Mouse (Mus musculus) CH12.LX (cell line): Measurements from ENCODE around the gene Nlgn1. TPM values are rescaled to one million over a fixed set of nuclear protein-coding genes. Genes with fewer than 3 reads are reported as not detected.

Source experiments
- DNase-seq: peaks from one replicate; pipeline ENCODE4 v3.0.0-alpha.2; 2013; ENCODE audit errors: extremely low read depth
- H3K27ac ChIP-seq: 2 replicates; pipeline ENCODE4 v1.5.1; 2012; ENCODE audit warnings: low read depth, mild to moderate bottlenecking, control low read depth, moderate library complexity; ENCODE audit not compliant: insufficient read depth
- H3K27me3 ChIP-seq: replicated peaks from 2 replicates; pipeline ENCODE3; 2012; ENCODE audit warnings: inconsistent platforms
- H3K36me3 ChIP-seq, 2 experiments: replicated peaks in 1 of 2; 2 replicates each; pipeline versions ENCODE3 to v1.6.1; 2012; ENCODE audit warnings: inconsistent platforms in 1 of 2, low read length in 1 of 2, mild to moderate bottlenecking in 1 of 2, mixed read lengths in 1 of 2, moderate library complexity in 1 of 2; ENCODE audit not compliant: control insufficient read depth in 1 of 2, insufficient read depth in 1 of 2
- H3K4me1 ChIP-seq, 2 experiments: 2 replicates each; pipeline ENCODE4 v1.6.1; 2012; ENCODE audit warnings: inconsistent platforms in 1 of 2, moderate library complexity in 1 of 2; ENCODE audit not compliant: insufficient read depth in 2 of 2, control insufficient read depth in 1 of 2
- H3K4me2 ChIP-seq: 2 replicates; pipeline ENCODE4 v1.6.1; 2012; ENCODE audit warnings: low read depth, mild to moderate bottlenecking, control low read depth; ENCODE audit not compliant: poor library complexity, insufficient read depth, severe bottlenecking
- H3K4me3 ChIP-seq, 3 experiments: fragments of 150-350 bp in 1 of 3; sonication (generic) in 1 of 3; replicated peaks in 1 of 3; 2 replicates each; pipeline versions ENCODE3 to v1.5.1; 2011 to 2012; ENCODE audit warnings: low read depth in 2 of 3, low read length in 2 of 3, mild to moderate bottlenecking in 2 of 3, moderate library complexity in 2 of 3, control low read depth in 1 of 3, improper control_type of control experiment in 1 of 3, inconsistent platforms in 1 of 3, mixed read lengths in 1 of 3; ENCODE audit not compliant: poor library complexity in 1 of 3
- H3K79me2 ChIP-seq: replicated peaks from 2 replicates; pipeline ENCODE4 v1.6.1; 2012; ENCODE audit warnings: mild to moderate bottlenecking, moderate library complexity; ENCODE audit not compliant: control insufficient read depth, poor library complexity, insufficient read depth, severe bottlenecking; ENCODE audit errors: extremely low read depth
- H3K9ac ChIP-seq: 2 replicates; pipeline ENCODE4 v1.6.1; 2012; ENCODE audit warnings: low read depth, mild to moderate bottlenecking, control low read depth, moderate library complexity; ENCODE audit not compliant: insufficient read depth
- H3K9me3 ChIP-seq: replicated peaks from 2 replicates; pipeline ENCODE3; 2012; ENCODE audit warnings: low read length, inconsistent platforms, mixed read lengths
- CHD1 ChIP-seq: IDR thresholded peaks from 2 replicates; pipeline ENCODE4 v1.6.1; 2012; ENCODE audit warnings: low read depth, low read length, improper control_type of control experiment, inconsistent platforms
- ELF1 ChIP-seq: IDR thresholded peaks from 2 replicates; pipeline ENCODE4 v1.6.1; 2014; ENCODE audit warnings: low read depth, mild to moderate bottlenecking, inconsistent platforms, low read length, improper control_type of control experiment
- HCFC1 ChIP-seq: IDR thresholded peaks from 2 replicates; pipeline ENCODE4 v1.6.1; 2012; ENCODE audit warnings: low read depth, mild to moderate bottlenecking, inconsistent platforms, low read length, improper control_type of control experiment
- JUN ChIP-seq: IDR thresholded peaks from 2 replicates; pipeline ENCODE4 v1.6.1; 2011; ENCODE audit warnings: low read depth, mild to moderate bottlenecking, low read length, improper control_type of control experiment, moderate library complexity; ENCODE audit not compliant: insufficient read depth
- JUND ChIP-seq: conservative IDR thresholded peaks from 2 replicates; pipeline ENCODE4 v1.6.1; 2011; ENCODE audit warnings: low read depth, low read length, improper control_type of control experiment
- MAFK ChIP-seq: IDR thresholded peaks from 2 replicates; pipeline ENCODE4 v1.6.1; 2011; ENCODE audit warnings: low read length, improper control_type of control experiment; ENCODE audit not compliant: insufficient replicate concordance
- MAX ChIP-seq: IDR thresholded peaks from 2 replicates; pipeline ENCODE4 v1.6.1; 2011; ENCODE audit warnings: low read length, improper control_type of control experiment
- MAZ ChIP-seq: IDR thresholded peaks from 2 replicates; pipeline ENCODE4 v1.6.1; 2012; ENCODE audit warnings: low read depth, mild to moderate bottlenecking, inconsistent platforms, low read length, improper control_type of control experiment, moderate library complexity
- MEF2A ChIP-seq: IDR thresholded peaks from 2 replicates; pipeline ENCODE4 v1.6.1; 2014; ENCODE audit warnings: low read depth, mild to moderate bottlenecking, inconsistent platforms, low read length, improper control_type of control experiment, borderline replicate concordance
- MXI1 ChIP-seq: IDR thresholded peaks from 2 replicates; pipeline ENCODE4 v1.6.1; 2011; ENCODE audit warnings: mild to moderate bottlenecking, low read depth, low read length, improper control_type of control experiment
- MYC ChIP-seq: IDR thresholded peaks from 2 replicates; pipeline ENCODE4 v1.6.1; 2011; ENCODE audit warnings: low read depth, mild to moderate bottlenecking, improper control_type of control experiment, low read length
- NELFE ChIP-seq: IDR thresholded peaks from 2 replicates; pipeline ENCODE4 v1.6.1; 2011; ENCODE audit warnings: low read depth, low read length, improper control_type of control experiment
- POLR2AphosphoS2 ChIP-seq: IDR thresholded peaks from 2 replicates; pipeline ENCODE4 v1.6.1; 2011; ENCODE audit warnings: low read depth, low read length, improper control_type of control experiment
- RAD21 ChIP-seq: IDR thresholded peaks from 2 replicates; pipeline ENCODE4 v1.6.1; 2011; ENCODE audit warnings: low read depth, mild to moderate bottlenecking, low read length, improper control_type of control experiment, moderate library complexity
- RCOR1 ChIP-seq: conservative IDR thresholded peaks from 2 replicates; pipeline ENCODE4 v1.6.1; 2012; ENCODE audit warnings: low read depth, mild to moderate bottlenecking, inconsistent platforms, low read length, improper control_type of control experiment
- SIN3A ChIP-seq: IDR thresholded peaks from 2 replicates; pipeline ENCODE4 v1.6.1; 2012; ENCODE audit warnings: low read length, improper control_type of control experiment, inconsistent platforms
- SMC3 ChIP-seq: IDR thresholded peaks from 2 replicates; pipeline ENCODE4 v1.6.1; 2011; ENCODE audit warnings: low read depth, low read length, improper control_type of control experiment
- USF2 ChIP-seq: conservative IDR thresholded peaks from 2 replicates; pipeline ENCODE4 v1.6.1; 2011; ENCODE audit warnings: low read depth, low read length, improper control_type of control experiment
- ZC3H11A ChIP-seq: IDR thresholded peaks from 2 replicates; pipeline ENCODE4 v1.6.1; 2012; ENCODE audit warnings: low read depth, mild to moderate bottlenecking, inconsistent platforms, low read length, improper control_type of control experiment
- ZKSCAN1 ChIP-seq: IDR thresholded peaks from 2 replicates; pipeline ENCODE4 v1.6.1; 2012; ENCODE audit warnings: low read depth, inconsistent platforms, low read length, improper control_type of control experiment, borderline replicate concordance
- ZMIZ1 ChIP-seq: IDR thresholded peaks from 2 replicates; pipeline ENCODE4 v1.6.1; 2012; ENCODE audit warnings: low read depth, mild to moderate bottlenecking, inconsistent platforms, low read length, improper control_type of control experiment
- ZNF384 ChIP-seq: IDR thresholded peaks from 2 replicates; pipeline ENCODE4 v1.6.1; 2012; ENCODE audit warnings: low read depth, low read length, improper control_type of control experiment, inconsistent platforms
- dilution Hi-C: fragments of 300-500 bp; cut with MboI; formaldehyde crosslinking; loops from 2 replicates; pipeline ENCODE4 v1.14.3; 2020; ENCODE audit warnings: low sequenced_read_pairs; ENCODE audit not compliant: extremely low pct_unique_long_range_greater_than_20kb, extremely low pct_ligation_motif_present
- in situ Hi-C: fragments of 300-500 bp; cut with MboI; formaldehyde crosslinking; loops from 3 replicates; pipeline ENCODE4 v1.14.3; 2019; ENCODE audit warnings: low sequenced_read_pairs, low pct_ligation_motif_present, low pct_unique_long_range_greater_than_20kb, mixed read lengths
- polyA plus RNA-seq: library from polyadenylated mRNA; unstranded; fragments of >175 nt; gene quantifications from 2 replicates; pipeline ENCODE4 v1.2.1, GENCODE M21; 2012; ENCODE audit warnings: low read depth; ENCODE audit not compliant: insufficient read length
- total RNA-seq, 2 experiments: library from RNA; depleted of rRNA; stranded (reverse); fragments of 300-350 nt in 1 of 2; fragments of >200 nt in 1 of 2; gene quantifications; 2 replicates each; pipeline ENCODE4 v1.2.3; 2012 to 2014

Gene Nlgn1
- total and polyA plus RNA-seq, 3 experiments, result not detected

DNA sequence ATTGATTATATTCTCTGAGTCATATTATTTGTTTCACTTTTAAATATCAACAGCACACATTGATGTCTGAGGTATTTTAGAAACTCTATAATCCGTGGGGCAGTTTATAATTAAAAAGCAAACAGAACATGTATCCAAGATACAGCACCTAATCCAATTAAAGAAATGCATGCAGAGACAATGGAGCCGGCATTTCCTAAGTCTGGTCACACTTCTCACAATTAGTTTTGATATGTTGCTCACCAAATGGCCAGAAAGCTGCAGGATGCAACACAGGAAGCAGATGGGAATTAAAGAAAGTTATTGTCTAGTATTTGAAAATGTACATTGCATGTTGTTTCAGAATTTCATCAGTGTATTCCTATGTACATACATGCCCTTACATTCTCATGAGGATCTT is 550.6 kb downstream of the Nlgn1 start:
- DNase-seq, result no peak
- dilution Hi-C loops, result no loop called here

DNA sequence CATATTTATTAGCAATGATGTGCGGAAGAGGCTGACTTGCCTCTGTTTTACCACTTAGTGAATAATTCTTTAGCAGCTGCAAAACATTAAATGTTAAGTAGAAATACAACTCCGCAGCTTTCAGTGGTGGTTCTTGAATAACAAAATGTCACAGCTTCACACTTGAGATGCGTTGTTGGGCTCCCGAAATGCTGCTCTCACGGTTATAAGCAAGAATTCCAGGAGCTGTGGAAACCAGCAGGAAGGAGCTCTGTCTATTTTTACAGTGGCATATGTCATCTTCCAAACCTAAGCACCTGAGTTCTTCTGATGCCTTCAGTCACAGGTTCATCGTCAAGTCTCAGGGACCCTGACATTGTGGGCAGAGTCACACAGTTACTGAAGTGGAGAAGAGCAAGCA is 556.8 kb downstream of the Nlgn1 start:
- no peaks in the 10 kb centered on the region for H3K27me3 ChIP-seq
- dilution Hi-C loops, result no loop called here
- no peak for DNase-seq
- no peaks in the 10 kb centered on the region for H3K79me2 ChIP-seq
- H3K9ac ChIP-seq, result no peak overlapping the region
- H3K4me1 ChIP-seq, result no peaks in the 10 kb centered on the region
- no peak overlapping the region for H3K4me3 ChIP-seq
- no peaks in the 10 kb centered on the region for H3K36me3 ChIP-seq
- TF ChIP-seq POLR2AphosphoS2, result no peak
- no peak for TF ChIP-seq MXI1
- TF ChIP-seq MEF2A, result no peak
- no peak for TF ChIP-seq ZC3H11A
- TF ChIP-seq MAZ, result no peak
- TF ChIP-seq RAD21, result no peak
- TF ChIP-seq ZKSCAN1, result no peak
- TF ChIP-seq MYC, result no peak
- no peak for TF ChIP-seq CHD1
- TF ChIP-seq USF2, result no peak
- no peak for TF ChIP-seq MAX
- no peak for TF ChIP-seq ZMIZ1
- H3K9me3 ChIP-seq, result peaks cover 31% of the 10 kb centered on the region
- H3K4me2 ChIP-seq, result no peak overlapping the region
- in situ Hi-C loops, result no loop called here
- H3K27ac ChIP-seq, result no peak overlapping the region

More for the DNA sequence above, 550.6 kb downstream of the Nlgn1 start:
- Histone ChIP-seq H3K79me2 (no peaks in the 10 kb centered on the region), H3K27ac (no peak overlapping the region), H3K4me2 (no peak overlapping the region), H3K36me3 (no peaks in the 10 kb centered on the region), H3K9ac (no peak overlapping the region), H3K27me3 (no peaks in the 10 kb centered on the region), H3K4me1 (no peaks in the 10 kb centered on the region), H3K4me3 (no peak overlapping the region), H3K9me3 (peaks cover 18% of the 10 kb centered on the region)
- in situ Hi-C loops, result no loop called here
- no peak for TF ChIP-seq RAD21
- no peak for TF ChIP-seq MAFK
- no peak for TF ChIP-seq USF2
- TF ChIP-seq CHD1, result no peak
- no peak for TF ChIP-seq ZNF384
- no peak for TF ChIP-seq HCFC1
- TF ChIP-seq POLR2AphosphoS2, result no peak
- TF ChIP-seq MEF2A, result no peak
- TF ChIP-seq NELFE, result no peak
- no peak for TF ChIP-seq MAZ
- TF ChIP-seq SIN3A, result no peak
- TF ChIP-seq RCOR1, result no peak
- no peak for TF ChIP-seq JUN
- TF ChIP-seq SMC3, result no peak
- TF ChIP-seq ELF1, result no peak
- no peak for TF ChIP-seq JUND
